11 mouse cellular contexts compared by ENCODE assay signal in genomic region chr8:122344219-122344618, GRCm38 (mm10). TPM values are rescaled to one million over a fixed set of nuclear protein-coding genes. Genes with fewer than 3 reads are reported as not detected.
DNase-seq lines count a peak whose midpoint lies in the region; ATAC-seq and TF ChIP-seq lines count a peak whose summit lies in the region.
"Had no signal": no experiment of that assay in that cellular context is flagged by ENCODE, and none has a peak within 500 bp of the region (broad histone marks: within the 10 kb centered on the region; RNA-seq: fewer than 3 reads in every experiment).

No protein-coding gene starts in this region.

- peak overlapping the region; percentile 73 for H3K4me2 ChIP-seq in heart, embryonic 11.5 days
- H3K4me2 ChIP-seq in limb, embryonic 12.5 days: peak overlapping the region; percentile 61

- no peaks in the 10 kb centered on the region for H3K27me3 ChIP-seq in heart, embryonic 11.5 days (ENCODE audit: control insufficient read depth, insufficient read depth, low read length)
- H3K27me3 ChIP-seq in heart, adult 2 months (ENCODE audit: control insufficient read depth, insufficient read depth, low read length): no peaks in the 10 kb centered on the region
- H3K27me3 ChIP-seq in limb, embryonic 12.5 days: peaks cover 59% of the 10 kb centered on the region

- TF ChIP-seq CTCF in heart, adult 2 months (IDR thresholded peaks at IDR 0.05): no peak

- WGBS in heart, embryonic 11.5 days (ENCODE audit: insufficient replicate concordance): 3% methylated on average over 2 of the region's 5 CpGs
- 8% methylated on average over 3 of the region's 5 CpGs for WGBS in heart, adult 2 months
- 0% methylated on average over 2 of the region's 5 CpGs for WGBS in limb, embryonic 12.5 days

- H3K36me3 ChIP-seq in heart, embryonic 11.5 days (ENCODE audit: control insufficient read depth, insufficient read depth, low read length): no peaks in the 10 kb centered on the region
- H3K36me3 ChIP-seq in heart, adult 2 months (ENCODE audit: control insufficient read depth, insufficient read depth, low read length): no peaks in the 10 kb centered on the region
- H3K36me3 ChIP-seq in limb, embryonic 12.5 days: no peaks in the 10 kb centered on the region
- H3K36me3 ChIP-seq: neural tube, embryonic 15.5 days had no signal

- H3K9ac ChIP-seq in heart, embryonic 11.5 days (ENCODE audit: low read depth, low read length): no peak overlapping the region
- H3K9ac ChIP-seq in heart, adult 2 months (ENCODE audit: low read depth, low read length): no peak overlapping the region
- H3K9ac ChIP-seq in limb, embryonic 12.5 days (replicated peaks): peak overlapping the region; percentile 35; the same call in 1 of the 2 replicates

- DNase-seq in heart, adult 2 months: no peak
- DNase-seq in 3134 (ENCODE audit: extremely low read depth, insufficient read length, low spot score): peak; percentile 63
- DNase-seq in cerebellum, adult 9-10 months: peak; percentile 52
- no peak for DNase-seq in retina, postnatal 1 day
- DNase-seq in spleen, postnatal 36 days (ENCODE audit: low spot score in 2 of 2): no peak
- no peak for DNase-seq in retina, embryonic 14.5 days (ENCODE audit: low spot score)

- H3K79me2 ChIP-seq in heart, adult 2 months (replicated peaks; ENCODE audit: control insufficient read depth, insufficient read depth, low read length): no peaks in the 10 kb centered on the region

- TF ChIP-seq EP300 in heart, adult 2 months (IDR thresholded peaks at IDR 0.05; ENCODE audit: insufficient read depth, low read depth, low read length): no peak

- intact Hi-C loops in heart, adult 2 months (cut with DNase I): no loop called here

- no peak for TF ChIP-seq POLR2A in heart, adult 2 months (IDR thresholded peaks at IDR 0.05; ENCODE audit: insufficient read depth, low read depth, low read length)

- peaks cover 51% of the 10 kb centered on the region for H3K4me1 ChIP-seq in heart, embryonic 11.5 days (ENCODE audit: control insufficient read depth, insufficient read depth, low read length)
- peaks cover 13% of the 10 kb centered on the region for H3K4me1 ChIP-seq in heart, adult 2 months (ENCODE audit: control insufficient read depth, insufficient read depth, low read length)
- H3K4me1 ChIP-seq in limb, embryonic 12.5 days (replicated peaks): peaks cover 21% of the 10 kb centered on the region

- no peaks in the 10 kb centered on the region for H3K9me3 ChIP-seq in heart, embryonic 11.5 days (replicated peaks; ENCODE audit: control insufficient read depth, low read length)
- no peaks in the 10 kb centered on the region for H3K9me3 ChIP-seq in limb, embryonic 12.5 days
- H3K9me3 ChIP-seq: neural tube, embryonic 15.5 days had no signal

- ATAC-seq in heart, embryonic 11.5 days (replicated peaks; ENCODE audit: insufficient number of reproducible peaks, low FRiP score, low TSS enrichment): 0 out of 2 replicates have a peak, but pooled peaks have one; percentile 28
- ATAC-seq in limb, embryonic 12.5 days (ENCODE audit: insufficient number of reproducible peaks, insufficient read depth, low FRiP score, low TSS enrichment, low read depth): peak; percentile 39; the same call in 1 of the 2 replicates

- no peak overlapping the region for H3K27ac ChIP-seq in heart, embryonic 11.5 days (ENCODE audit: low read depth, low read length)
- no peak overlapping the region for H3K27ac ChIP-seq in heart, adult 2 months
- no peak overlapping the region for H3K27ac ChIP-seq in limb, embryonic 12.5 days
- H3K27ac ChIP-seq: neural tube, embryonic 15.5 days had no signal

- H3K4me3 ChIP-seq in heart, embryonic 11.5 days (ENCODE audit: low read depth, low read length): peak overlapping the region; percentile 36
- no peak overlapping the region for H3K4me3 ChIP-seq in heart, adult 2 months
- peak overlapping the region; percentile 28 for H3K4me3 ChIP-seq in limb, embryonic 12.5 days (replicated peaks)

RNA-seq across cellular contexts. Expression of gene Trhr2, which starts 16.3 kb away (rescaled TPM):
- polyA plus RNA-seq in heart, embryonic 11.5 days (2014; fragmentation: Nextera tagmentation; extraction: Ambion mirVana): not detected in 2 replicates
- not detected for total RNA-seq in heart, adult 2 months (2021)
- polyA plus RNA-seq in heart, adult 2 months (2012; rRNA removed): not detected in 2 replicates
- polyA plus RNA-seq in limb, embryonic 12.5 days (2016; fragmentation: Nextera tagmentation; extraction: Ambion mirVana): not detected in 2 replicates
- total RNA-seq: common myeloid progenitor, adult 5-6 weeks had no signal
- polyA plus RNA-seq: large intestine, adult 2 months had no signal

RNA-seq across cellular contexts. Expression of gene Zc3h18, which starts 32.2 kb away (rescaled TPM):
- 22.2 and 26.8 TPM in 2 replicates for polyA plus RNA-seq in heart, embryonic 11.5 days (2014; fragmentation: Nextera tagmentation; extraction: Ambion mirVana)
- 10 to 100 TPM; 21.8 to 22.1 TPM for total RNA-seq in heart, adult 2 months (2021)
- polyA plus RNA-seq in heart, adult 2 months (2012; rRNA removed): 11.2 and 15.8 TPM in 2 replicates
- 76.7 and 76.9 TPM in 2 replicates for polyA plus RNA-seq in limb, embryonic 12.5 days (2016; fragmentation: Nextera tagmentation; extraction: Ambion mirVana)

Comparison
In these comparisons a context has a peak if more than half of its experiments do, and no peak if none do; other contexts are left out.
1. DNase-seq: peak in 3134 (single experiment) and cerebellum, adult 9-10 months (single experiment); none in heart, adult 2 months (0 of 2), retina, postnatal 1 day (single experiment), spleen, postnatal 36 days (0 of 2) and retina, embryonic 14.5 days (single experiment).